Mouse (Mus musculus): ENCODE data around the gene Olfr578.

DNA sequence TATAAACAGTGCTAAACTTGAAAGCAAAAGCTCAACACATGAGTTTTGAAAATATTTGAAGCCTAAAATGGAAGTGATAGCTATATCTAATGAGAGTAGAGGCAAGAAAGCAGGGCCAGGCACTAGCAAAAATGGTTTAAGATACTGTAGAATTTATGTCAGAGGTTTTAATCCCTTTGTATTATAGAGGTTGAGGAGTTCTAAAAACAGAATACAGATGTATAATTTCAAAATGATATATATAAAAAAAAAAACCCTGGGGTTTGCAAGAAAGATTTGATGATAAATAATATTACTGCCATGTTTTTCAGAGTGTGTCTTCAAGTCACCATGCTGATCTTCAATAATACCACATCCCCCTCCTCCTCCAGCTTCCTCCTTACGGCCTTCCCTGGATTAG lies 41.0 kb downstream of the Olfr578 start, which contains the start of gene Olfr574:
- TF ChIP-seq CTCF (IDR thresholded peaks at IDR 0.05; ENCODE audit: low read depth, low read length) (no peak), POLR2A (IDR thresholded peaks at IDR 0.05; ENCODE audit: extremely low read depth, insufficient read depth, low read length) (no peak)
